Mouse (Mus musculus): ENCODE results near the gene Arid3a.

Gene Arid3a

GRCm38 (mm10) chr10:79991099-79991498 is 64.3 kb downstream of the Arid3a start:
- in situ Hi-C loops (cut with MboI, MseI), result no loop called here

GRCm38 (mm10) chr10:79991548-79991947 is 64.7 kb downstream of the Arid3a start:
- in situ Hi-C loops (cut with MboI, MseI), result no loop called here

- in situ Hi-C loops (cut with MboI, MseI), result loop anchor here (5.0 kb wide), 1 partner anchor 38 kb away; no protein-coding TSS in a partner anchor
Observed at GRCm38 (mm10) chr10:79994397-79995115, 67.7 kb downstream of the Arid3a start.

- in situ Hi-C loops (cut with MboI, MseI), result loop anchor here (5.0 kb wide), 1 partner anchor 37 kb away; no protein-coding TSS in a partner anchor
Observed at GRCm38 (mm10) chr10:79995636-79996035, 68.8 kb downstream of the Arid3a start.

DNA sequence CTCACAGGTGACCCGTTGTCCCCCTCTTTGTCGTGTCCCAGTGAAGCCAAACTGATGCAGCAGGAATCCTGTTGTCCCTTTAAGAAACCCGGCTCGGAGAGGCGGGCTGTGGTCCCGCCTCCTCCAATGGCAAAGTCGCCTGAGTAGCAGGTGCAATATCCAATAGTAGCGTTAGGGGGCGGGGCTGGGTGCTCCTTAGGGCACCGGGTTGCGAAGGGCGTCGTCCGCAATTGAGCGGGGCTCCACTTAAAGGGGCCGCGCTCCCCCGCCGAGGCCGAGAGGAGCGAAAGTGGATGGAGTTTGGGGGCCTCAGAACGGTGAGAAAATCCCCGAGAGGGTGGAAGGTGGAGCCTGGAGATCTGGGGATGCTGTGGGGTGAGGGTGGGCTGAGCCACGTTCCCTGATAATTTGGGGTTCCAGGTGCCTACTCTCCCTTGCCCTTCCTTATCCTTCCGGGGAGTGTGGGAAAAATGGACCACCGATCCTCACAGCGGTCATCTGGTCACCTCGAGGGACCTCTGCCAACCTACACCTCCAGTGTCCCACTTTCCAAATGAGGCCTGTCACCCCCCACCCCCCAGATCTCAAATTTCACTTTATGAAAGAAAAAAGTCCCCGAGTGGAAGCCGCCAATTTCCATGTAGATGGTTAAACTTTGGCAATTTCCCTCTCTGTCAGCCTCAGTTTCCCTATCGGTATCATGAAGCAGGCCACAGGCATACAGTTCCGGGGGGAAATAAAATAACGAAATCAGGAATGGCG is 69.6 kb downstream of the Arid3a start, which contains the start of gene Abca7:
TSS of gene Abca7 (plus strand) at position 223 of the 762 bp plus-strand sequence.
- in situ Hi-C loops (cut with MboI, MseI), result loop anchor here (5.0 kb wide), 1 partner anchor 36 kb away; no protein-coding TSS in a partner anchor

GRCm38 (mm10) chr10:79997034-79997760 is 70.4 kb downstream of the Arid3a start:
- in situ Hi-C loops (cut with MboI, MseI), result loop anchor here (5.0 kb wide), 1 partner anchor 35 kb away; no protein-coding TSS in a partner anchor

DNA sequence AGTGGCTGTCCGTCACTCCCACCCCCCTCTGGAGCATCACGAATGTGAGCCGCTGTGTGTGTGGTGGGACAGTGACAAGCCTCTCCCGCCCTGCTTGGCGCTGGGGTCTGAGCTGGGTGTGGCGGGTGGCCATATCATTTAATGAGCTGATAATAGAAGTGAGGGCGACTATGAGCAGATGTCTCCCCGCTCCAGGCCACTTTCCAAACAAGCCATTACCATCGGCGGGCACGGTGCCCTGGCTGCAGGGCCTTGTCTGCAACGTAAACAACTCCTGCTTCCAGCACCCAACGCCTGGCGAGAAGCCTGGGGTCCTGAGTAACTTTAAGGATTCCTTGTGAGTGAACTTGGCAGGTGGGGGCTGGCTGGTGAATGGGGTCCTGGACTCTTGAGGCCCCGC is 71.0 kb downstream of the Arid3a start:
- in situ Hi-C loops (cut with MboI, MseI), result loop anchor here (5.0 kb wide), 1 partner anchor 34 kb away; no protein-coding TSS in a partner anchor

DNA sequence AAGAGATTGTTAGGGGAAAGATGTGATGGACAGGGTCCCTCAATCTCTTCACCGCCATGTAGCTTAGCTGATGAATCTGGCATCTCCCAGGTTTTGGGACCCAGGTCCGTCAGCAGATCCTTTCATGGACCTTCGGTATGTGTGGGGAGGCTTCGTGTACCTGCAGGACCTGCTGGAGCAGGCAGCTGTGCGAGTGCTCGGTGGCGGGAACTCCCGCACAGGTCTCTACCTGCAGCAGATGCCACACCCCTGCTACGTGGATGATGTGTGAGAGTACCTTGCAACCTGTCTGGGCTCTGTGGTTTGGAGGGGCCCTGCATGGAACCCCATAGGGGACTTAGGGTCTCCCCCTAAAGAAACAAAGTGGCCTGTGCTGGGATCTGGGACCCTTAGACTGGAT is 75.1 kb downstream of the Arid3a start:
- in situ Hi-C loops (cut with MboI, MseI), result no loop called here

GRCm38 (mm10) chr10:80002829-80003228 is 76.0 kb downstream of the Arid3a start:
- in situ Hi-C loops (cut with MboI, MseI), result no loop called here

DNA sequence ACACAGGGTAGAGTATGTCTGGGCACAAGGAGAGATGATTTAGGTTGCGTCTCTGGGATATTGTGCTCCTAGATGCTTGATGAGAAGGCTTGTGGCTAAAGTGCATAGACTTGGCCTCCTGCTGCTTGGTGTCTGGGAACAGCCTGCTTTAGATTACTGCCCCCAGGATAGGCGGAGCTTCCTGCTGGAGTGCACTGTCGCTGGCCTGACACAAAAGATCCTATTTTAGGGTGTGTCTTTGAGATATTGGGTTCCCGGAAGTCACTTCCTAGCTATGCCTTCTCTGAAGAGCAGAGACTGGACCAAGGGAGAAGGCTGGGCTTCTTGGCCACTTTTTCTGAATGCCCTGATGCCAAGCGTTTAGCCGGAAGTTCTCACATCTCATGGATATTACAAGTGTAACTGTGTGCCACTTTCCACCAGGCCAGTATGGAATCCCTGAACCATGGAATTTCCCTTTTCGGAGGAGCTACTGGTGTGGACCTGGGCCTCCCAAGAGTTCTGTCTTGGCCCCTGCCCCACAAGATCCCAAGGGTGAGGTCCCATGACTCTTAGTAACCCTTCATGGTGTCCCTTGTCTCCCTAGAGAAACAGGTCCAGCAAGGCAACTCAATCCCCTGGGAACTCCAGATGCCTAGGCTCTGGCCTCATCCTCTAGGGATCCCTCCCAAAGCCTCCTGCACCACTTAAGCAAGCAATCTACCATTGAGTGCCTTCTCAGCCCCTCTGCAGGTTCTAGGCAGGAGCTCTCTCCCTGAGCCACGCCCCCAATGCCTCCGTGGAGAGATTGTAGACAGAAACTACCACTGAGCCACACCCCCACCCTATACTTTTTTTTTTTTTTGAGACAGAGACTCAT is 76.8 kb downstream of the Arid3a start:
- in situ Hi-C loops (cut with MboI, MseI), result no loop called here

DNA sequence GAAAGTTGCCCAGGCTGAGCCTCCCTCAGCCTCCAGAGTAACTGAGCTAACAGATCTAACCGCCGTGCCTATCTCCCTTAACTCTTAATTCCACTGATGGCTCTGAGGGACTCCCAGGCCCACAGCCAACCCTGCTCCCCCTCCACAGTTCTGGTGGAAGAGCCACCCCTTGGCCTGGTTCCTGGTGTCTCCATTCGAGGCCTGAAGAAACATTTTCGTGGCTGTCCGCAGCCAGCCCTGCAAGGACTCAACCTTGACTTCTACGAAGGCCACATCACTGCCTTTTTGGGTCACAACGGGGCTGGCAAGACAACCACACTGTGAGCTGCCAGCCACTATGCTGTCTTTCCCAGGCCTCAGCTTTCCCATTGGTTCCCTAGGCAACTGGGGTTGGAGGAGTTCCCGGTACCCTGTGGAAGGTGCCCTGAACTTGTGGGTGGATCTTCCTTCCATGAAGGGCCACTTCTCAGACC is 77.4 kb downstream of the Arid3a start:
- in situ Hi-C loops (cut with MboI, MseI), result no loop called here

Data from T-helper 1 cell (primary cell).